Mouse (Mus musculus): ENCODE results near the gene Arhgef15.
"Not testable (repeated sequence)": the region's sequence is repeated elsewhere in the genome, so short reads cannot be mapped to it uniquely, and the experiment has no call there.

Gene Arhgef15

GRCm38 (mm10) chr11:68965050-68965449, 7.8 kb upstream of the Arhgef15 start:
- DNase-seq, result no peak

- no peak for DNase-seq
Measured at GRCm38 (mm10) chr11:68963405-68963804, 6.1 kb upstream of the Arhgef15 start.

- DNase-seq, result not testable (repeated sequence)
Measured at GRCm38 (mm10) chr11:68962159-68962558, 4.9 kb upstream of the Arhgef15 start.

- DNase-seq, result no peak
Measured at GRCm38 (mm10) chr11:68961596-68961995, 4.3 kb upstream of the Arhgef15 start.

GRCm38 (mm10) chr11:68957971-68958370, 691 bp upstream of the Arhgef15 start:
- no peak for DNase-seq

GRCm38 (mm10) chr11:68956697-68957096, 583 bp downstream of the Arhgef15 start:
- no peak for DNase-seq

GRCm38 (mm10) chr11:68956107-68956506, 1.2 kb downstream of the Arhgef15 start:
- DNase-seq, result no peak

- DNase-seq, result no peak
Measured at GRCm38 (mm10) chr11:68955473-68955872, 1.8 kb downstream of the Arhgef15 start.

- no peak for DNase-seq
Measured at GRCm38 (mm10) chr11:68954408-68954807, 2.9 kb downstream of the Arhgef15 start.

- no peak for DNase-seq
Measured at GRCm38 (mm10) chr11:68953903-68954302, 3.4 kb downstream of the Arhgef15 start.

GRCm38 (mm10) chr11:68947542-68947993, 9.7 kb downstream of the Arhgef15 start:
- no peak for DNase-seq

GRCm38 (mm10) chr11:68946806-68947440, 10.4 kb downstream of the Arhgef15 start:
- DNase-seq, result no peak

GRCm38 (mm10) chr11:68946001-68946400, 11.3 kb downstream of the Arhgef15 start:
- no peak for DNase-seq

- DNase-seq, result no peak
Measured at GRCm38 (mm10) chr11:68945245-68945644, 12.0 kb downstream of the Arhgef15 start.

GRCm38 (mm10) chr11:68942731-68943130, 14.5 kb downstream of the Arhgef15 start:
- DNase-seq, result no peak

GRCm38 (mm10) chr11:68940516-68940915, 16.8 kb downstream of the Arhgef15 start:
- no peak for DNase-seq

GRCm38 (mm10) chr11:68939451-68940304, 17.6 kb downstream of the Arhgef15 start:
- DNase-seq, result peak; percentile 66

- not testable (repeated sequence) for DNase-seq
Measured at GRCm38 (mm10) chr11:68936951-68937350, 20.3 kb downstream of the Arhgef15 start.

GRCm38 (mm10) chr11:68933885-68934507, 23.3 kb downstream of the Arhgef15 start:
- no peak for DNase-seq

- no peak for DNase-seq
Measured at GRCm38 (mm10) chr11:68929947-68930346, 27.3 kb downstream of the Arhgef15 start.

GRCm38 (mm10) chr11:68926981-68927380, 30.3 kb downstream of the Arhgef15 start, which contains the start of gene Odf4:
Gene Odf4, minus strand, starts transcription at chr11:68927081.
- DNase-seq, result no peak

- DNase-seq, result no peak
Measured at GRCm38 (mm10) chr11:68924749-68925148, 32.5 kb downstream of the Arhgef15 start.

- no peak for DNase-seq
Measured at GRCm38 (mm10) chr11:68923191-68923590, 34.1 kb downstream of the Arhgef15 start.
